Mouse (Mus musculus): ENCODE data around the gene Foxn3. TPM values are rescaled to one million over a fixed set of nuclear protein-coding genes. Genes with fewer than 3 reads are reported as not detected.

Gene Foxn3
- polyA plus RNA-seq, 1 experiment from 2014 or later: 85.9 TPM

- Histone ChIP-seq H3K9ac (no peak overlapping the region), H3K27me3 (replicated peaks) (no peaks in the 10 kb centered on the region), H3K4me3 (no peak overlapping the region), H3K9me3 (no peaks in the 10 kb centered on the region), H3K36me3 (replicated peaks) (no peaks in the 10 kb centered on the region), H3K4me1 (peaks cover 34% of the 10 kb centered on the region), H3K4me2 (no peak overlapping the region), H3K27ac (no peak overlapping the region)
- WGBS: 93% methylated on average over 4 of the region's 4 CpGs
- ATAC-seq (replicated peaks): no peak
These were observed 218.1 kb downstream of the Foxn3 start for GRCm38 (mm10) chr12:99345323-99345722.

GRCm38 (mm10) chr12:99343378-99343777 lies 220.0 kb downstream of the Foxn3 start:
- Histone ChIP-seq H3K27ac (no peak overlapping the region), H3K36me3 (replicated peaks) (no peaks in the 10 kb centered on the region), H3K9ac (no peak overlapping the region), H3K9me3 (no peaks in the 10 kb centered on the region), H3K27me3 (replicated peaks) (no peaks in the 10 kb centered on the region), H3K4me1 (peaks cover 47% of the 10 kb centered on the region), H3K4me2 (no peak overlapping the region), H3K4me3 (no peak overlapping the region)
- WGBS: 100% methylated on average over 2 of the region's 2 CpGs
- ATAC-seq (replicated peaks): no peak

GRCm38 (mm10) chr12:99342160-99342559 lies 221.2 kb downstream of the Foxn3 start:
- H3K9ac ChIP-seq: no peak overlapping the region
- no peaks in the 10 kb centered on the region for H3K36me3 ChIP-seq (replicated peaks)
- ATAC-seq (replicated peaks): no peak
- peaks cover 50% of the 10 kb centered on the region for H3K4me1 ChIP-seq
- WGBS: 7% methylated on average over 3 of the region's 3 CpGs
- H3K27me3 ChIP-seq (replicated peaks): no peaks in the 10 kb centered on the region
- no peak overlapping the region for H3K4me2 ChIP-seq
- 0 out of 2 replicates have a peak overlapping the region, but pooled peaks have one; percentile 49 for H3K27ac ChIP-seq
- H3K4me3 ChIP-seq: no peak overlapping the region
- H3K9me3 ChIP-seq: no peaks in the 10 kb centered on the region

GRCm38 (mm10) chr12:99341751-99342150 lies 221.6 kb downstream of the Foxn3 start:
- Histone ChIP-seq H3K27ac (peak overlapping the region; percentile 49; the same call in 1 of the 2 replicates), H3K9ac (no peak overlapping the region), H3K27me3 (replicated peaks) (no peaks in the 10 kb centered on the region), H3K9me3 (no peaks in the 10 kb centered on the region), H3K4me3 (no peak overlapping the region), H3K4me2 (no peak overlapping the region), H3K36me3 (replicated peaks) (no peaks in the 10 kb centered on the region), H3K4me1 (peaks cover 54% of the 10 kb centered on the region)
- ATAC-seq (replicated peaks): no peak
- 17% methylated on average over 7 of the region's 7 CpGs for WGBS

- Histone ChIP-seq H3K4me1 (peaks cover 61% of the 10 kb centered on the region), H3K27me3 (replicated peaks) (no peaks in the 10 kb centered on the region), H3K9ac (no peak overlapping the region), H3K36me3 (replicated peaks) (no peaks in the 10 kb centered on the region), H3K4me3 (no peak overlapping the region), H3K4me2 (peak overlapping the region; percentile 19; the same call in 1 of the 2 replicates), H3K27ac (peak overlapping the region; percentile 88), H3K9me3 (no peaks in the 10 kb centered on the region)
- peak; percentile 18; the same call in 1 of the 2 replicates for ATAC-seq (replicated peaks)
- WGBS: 58% methylated on average over 13 of the region's 13 CpGs
These were observed 222.8 kb downstream of the Foxn3 start for GRCm38 (mm10) chr12:99340418-99341182.

- no peak overlapping the region for H3K4me3 ChIP-seq
- ATAC-seq (replicated peaks): peak; percentile 96
- 10% methylated on average over 11 of the region's 11 CpGs for WGBS
These were observed 223.6 kb downstream of the Foxn3 start for GRCm38 (mm10) chr12:99339640-99340325.

GRCm38 (mm10) chr12:99338754-99339153 lies 224.6 kb downstream of the Foxn3 start:
- Histone ChIP-seq H3K4me2 (no peak overlapping the region), H3K27ac (peak overlapping the region; percentile 88), H3K4me3 (no peak overlapping the region), H3K9me3 (no peaks in the 10 kb centered on the region), H3K4me1 (peaks cover 78% of the 10 kb centered on the region), H3K27me3 (replicated peaks) (no peaks in the 10 kb centered on the region), H3K9ac (no peak overlapping the region), H3K36me3 (replicated peaks) (no peaks in the 10 kb centered on the region)
- WGBS: 92% methylated on average over 2 of the region's 2 CpGs
- no peak for ATAC-seq (replicated peaks)

More at GRCm38 (mm10) chr12:99339640-99340325, 223.6 kb downstream of the Foxn3 start:
- Histone ChIP-seq H3K9ac (no peak overlapping the region), H3K27ac (peak overlapping the region; percentile 88), H3K36me3 (replicated peaks) (no peaks in the 10 kb centered on the region), H3K4me1 (peaks cover 69% of the 10 kb centered on the region), H3K27me3 (replicated peaks) (no peaks in the 10 kb centered on the region), H3K4me2 (peak overlapping the region; percentile 19; the same call in 1 of the 2 replicates), H3K9me3 (no peaks in the 10 kb centered on the region)

- Histone ChIP-seq H3K4me2 (no peak overlapping the region), H3K27me3 (replicated peaks) (no peaks in the 10 kb centered on the region), H3K36me3 (replicated peaks) (no peaks in the 10 kb centered on the region), H3K9me3 (no peaks in the 10 kb centered on the region), H3K9ac (no peak overlapping the region), H3K27ac (no peak overlapping the region), H3K4me3 (no peak overlapping the region), H3K4me1 (peaks cover 82% of the 10 kb centered on the region)
- no peak for ATAC-seq (replicated peaks)
- 93% methylated on average over 3 of the region's 3 CpGs for WGBS
These were observed 226.3 kb downstream of the Foxn3 start for GRCm38 (mm10) chr12:99337171-99337435.

GRCm38 (mm10) chr12:99336349-99337170 lies 226.8 kb downstream of the Foxn3 start:
- H3K4me2 ChIP-seq: no peak overlapping the region
- H3K4me3 ChIP-seq: no peak overlapping the region
- no peaks in the 10 kb centered on the region for H3K27me3 ChIP-seq (replicated peaks)
- WGBS: 36% methylated on average over 12 of the region's 12 CpGs
- peaks cover 81% of the 10 kb centered on the region for H3K4me1 ChIP-seq
- no peaks in the 10 kb centered on the region for H3K36me3 ChIP-seq (replicated peaks)
- ATAC-seq (replicated peaks): no peak
- H3K27ac ChIP-seq: peak overlapping the region; percentile 5
- H3K9ac ChIP-seq: no peak overlapping the region
- no peaks in the 10 kb centered on the region for H3K9me3 ChIP-seq

GRCm38 (mm10) chr12:99335628-99336027 lies 227.8 kb downstream of the Foxn3 start:
- no peak overlapping the region for H3K4me3 ChIP-seq
- no peaks in the 10 kb centered on the region for H3K36me3 ChIP-seq (replicated peaks)
- WGBS: 87% methylated on average over 9 of the region's 9 CpGs
- peaks cover 80% of the 10 kb centered on the region for H3K4me1 ChIP-seq
- no peaks in the 10 kb centered on the region for H3K9me3 ChIP-seq
- no peak overlapping the region for H3K9ac ChIP-seq
- no peaks in the 10 kb centered on the region for H3K27me3 ChIP-seq (replicated peaks)
- no peak overlapping the region for H3K27ac ChIP-seq
- no peak overlapping the region for H3K4me2 ChIP-seq
- ATAC-seq (replicated peaks): no peak

- ATAC-seq (replicated peaks): no peak
- peaks cover 80% of the 10 kb centered on the region for H3K4me1 ChIP-seq
These were observed 229.4 kb downstream of the Foxn3 start for GRCm38 (mm10) chr12:99334026-99334425.

GRCm38 (mm10) chr12:99333304-99333968 lies 229.9 kb downstream of the Foxn3 start:
- H3K27ac ChIP-seq: peak overlapping the region; percentile 45
- peaks cover 79% of the 10 kb centered on the region for H3K4me1 ChIP-seq
- no peak overlapping the region for H3K9ac ChIP-seq

More at GRCm38 (mm10) chr12:99334026-99334425, 229.4 kb downstream of the Foxn3 start:
- Histone ChIP-seq H3K9me3 (no peaks in the 10 kb centered on the region), H3K4me2 (no peak overlapping the region), H3K4me3 (no peak overlapping the region), H3K9ac (no peak overlapping the region), H3K27me3 (replicated peaks) (no peaks in the 10 kb centered on the region), H3K36me3 (replicated peaks) (no peaks in the 10 kb centered on the region), H3K27ac (peak overlapping the region; percentile 45)
- 48% methylated on average over 9 of the region's 9 CpGs for WGBS

More at GRCm38 (mm10) chr12:99333304-99333968, 229.9 kb downstream of the Foxn3 start:
- no peaks in the 10 kb centered on the region for H3K36me3 ChIP-seq (replicated peaks)
- no peak overlapping the region for H3K4me3 ChIP-seq
- H3K4me2 ChIP-seq: no peak overlapping the region
- ATAC-seq (replicated peaks): no peak
- 77% methylated on average over 20 of the region's 20 CpGs for WGBS
- no peaks in the 10 kb centered on the region for H3K27me3 ChIP-seq (replicated peaks)
- no peaks in the 10 kb centered on the region for H3K9me3 ChIP-seq
